Mouse (Mus musculus) ES-E14 (cell line): ENCODE measurements around the gene Canx. TPM values are rescaled to one million over a fixed set of nuclear protein-coding genes. Genes with fewer than 3 reads are reported as not detected.

Experiments used
- DNase-seq: peaks from one replicate; pipeline ENCODE4 v3.0.0-alpha.2; 2013; ENCODE audit warnings: low read depth, low spot score
- H3K27ac ChIP-seq: 2 replicates; pipeline ENCODE4 v1.5.1; 2012; ENCODE audit warnings: low read depth, mild to moderate bottlenecking, low read length, moderate library complexity, mixed read lengths; ENCODE audit not compliant: poor library complexity, insufficient read depth, severe bottlenecking
- H3K36me3 ChIP-seq: 2 replicates; pipeline ENCODE4 v1.6.1; 2012; ENCODE audit warnings: mild to moderate bottlenecking, low read length, moderate library complexity, mixed read lengths; ENCODE audit not compliant: control insufficient read depth, poor library complexity, insufficient read depth, severe bottlenecking
- H3K4me1 ChIP-seq, 2 experiments: fragments of 150-350 bp in 1 of 2; sonication (generic) in 1 of 2; 2 replicates each; pipeline ENCODE4 v1.6.1; 2012; ENCODE audit warnings: low read length in 2 of 2, mild to moderate bottlenecking in 1 of 2, mixed read lengths in 1 of 2; ENCODE audit not compliant: control insufficient read depth in 2 of 2, insufficient read depth in 2 of 2, poor library complexity in 1 of 2
- H3K4me3 ChIP-seq, 2 experiments: fragments of 150-350 bp in 1 of 2; sonication (generic) in 1 of 2; 2 replicates each; pipeline ENCODE4 v1.5.1; 2012; ENCODE audit warnings: low read length in 2 of 2, low read depth in 1 of 2, mild to moderate bottlenecking in 1 of 2, mixed read lengths in 1 of 2; ENCODE audit not compliant: insufficient read depth in 1 of 2, poor library complexity in 1 of 2, severe bottlenecking in 1 of 2
- H3K9ac ChIP-seq: 2 replicates; pipeline ENCODE4 v1.6.1; 2012; ENCODE audit warnings: low read depth, mild to moderate bottlenecking, low read length, mixed read lengths; ENCODE audit not compliant: poor library complexity, insufficient read depth, severe bottlenecking
- H3K9me3 ChIP-seq: fragments of 150-350 bp; sonication (generic); 2 replicates; pipeline ENCODE4 v1.6.1; 2012; ENCODE audit warnings: low read depth, mild to moderate bottlenecking, low read length; ENCODE audit not compliant: control insufficient read depth, insufficient read depth
- CHD2 ChIP-seq: IDR thresholded peaks from 2 replicates; pipeline ENCODE4 v1.6.1; 2014; ENCODE audit warnings: mild to moderate bottlenecking, low read depth, low read length, inconsistent platforms
- HCFC1 ChIP-seq: IDR thresholded peaks from 2 replicates; pipeline ENCODE4 v1.6.1; 2012; ENCODE audit warnings: low read length, inconsistent platforms, borderline replicate concordance; ENCODE audit not compliant: insufficient read depth
- MAFK ChIP-seq: IDR thresholded peaks from 2 replicates; pipeline ENCODE4 v1.6.1; 2014; ENCODE audit warnings: mild to moderate bottlenecking, low read depth, low read length, inconsistent platforms; ENCODE audit not compliant: insufficient read depth
- ZC3H11A ChIP-seq: IDR thresholded peaks from 2 replicates; pipeline ENCODE4 v1.6.1; 2012; ENCODE audit warnings: low read depth, mild to moderate bottlenecking, inconsistent platforms, low read length, borderline replicate concordance
- ZNF384 ChIP-seq: IDR thresholded peaks from 2 replicates; pipeline ENCODE4 v1.6.1; 2012; ENCODE audit warnings: low read depth, low read length, inconsistent platforms
- in situ Hi-C, 2 experiments: fragments of 600-800 bp; cut with MboI; formaldehyde crosslinking; loops; one replicate each; pipeline ENCODE4 v1.15.1; 2025; ENCODE audit warnings: low sequenced_read_pairs in 2 of 2, inconsistent platforms in 1 of 2; ENCODE audit not compliant: unreplicated experiment in 2 of 2
- total RNA-seq: library from RNA; depleted of rRNA; stranded (reverse); fragments of 300-350 nt; gene quantifications from 2 replicates; pipeline ENCODE4 v1.2.3, GENCODE M21; 2012

Gene Canx
- total RNA-seq, 1 experiment = 970 TPM

DNA sequence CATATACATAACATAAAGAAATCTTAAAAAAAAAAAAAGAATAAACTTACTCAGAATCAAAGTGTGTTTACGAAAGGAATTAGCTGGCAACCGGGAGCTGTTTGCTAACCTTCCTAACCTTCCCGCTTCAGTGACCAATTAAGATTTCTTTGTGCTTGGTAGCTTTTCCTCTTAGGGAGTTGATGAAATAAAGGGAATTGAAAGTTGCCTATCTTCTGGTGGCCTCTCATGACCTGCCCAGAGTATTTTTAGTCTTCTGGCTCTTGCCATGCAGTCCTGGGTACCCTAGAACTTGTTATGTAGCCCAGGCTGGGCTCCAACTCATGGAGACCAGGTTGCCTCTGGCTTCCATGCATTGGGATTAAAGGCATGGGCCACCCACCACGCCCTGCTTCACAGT lies 20.0 kb upstream of the Canx start:
- no peaks in the 10 kb centered on the region for H3K9me3 ChIP-seq

DNA sequence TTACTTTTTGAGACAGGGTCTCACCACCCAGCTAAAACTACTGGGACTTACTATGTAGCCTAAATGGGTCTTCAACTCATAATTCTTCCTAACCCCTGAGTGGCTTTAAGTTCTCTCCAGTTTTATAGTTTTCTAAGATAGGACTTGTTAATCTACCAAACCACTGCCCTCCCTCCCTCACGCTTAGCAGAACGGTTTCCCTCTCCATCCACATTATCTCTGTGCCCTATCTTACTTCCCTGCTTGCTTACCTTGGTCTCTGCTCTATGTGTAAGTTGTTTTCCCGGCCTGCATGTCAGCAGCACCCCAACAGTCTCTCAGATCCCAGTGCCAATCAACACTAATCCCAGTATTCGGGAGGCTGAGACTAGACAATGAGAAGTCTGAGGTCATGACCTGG lies 11.4 kb upstream of the Canx start:
- in situ Hi-C loops = no loop called here
- H3K27ac ChIP-seq = no peak overlapping the region
- TF ChIP-seq CHD2 (no peak), HCFC1 (no peak), ZC3H11A (no peak), ZNF384 (no peak), MAFK (no peak)
- H3K9ac ChIP-seq = no peak overlapping the region
- DNase-seq = no peak
- H3K4me3 ChIP-seq = no peak overlapping the region
- H3K9me3 ChIP-seq = no peaks in the 10 kb centered on the region
- H3K36me3 ChIP-seq = no peaks in the 10 kb centered on the region
- no peaks in the 10 kb centered on the region; a peak in 1 of 4 replicates for H3K4me1 ChIP-seq

More for the DNA sequence above, 20.0 kb upstream of the Canx start:
- Histone ChIP-seq H3K36me3 (no peaks in the 10 kb centered on the region), H3K9ac (no peak overlapping the region), H3K4me3 (no peak overlapping the region), H3K27ac (no peak overlapping the region), H3K4me1 (no peaks in the 10 kb centered on the region)
- in situ Hi-C loops = no loop called here
- TF ChIP-seq ZC3H11A (no peak), MAFK (no peak), ZNF384 (no peak), CHD2 (no peak), HCFC1 (no peak)
- no peak for DNase-seq

DNA sequence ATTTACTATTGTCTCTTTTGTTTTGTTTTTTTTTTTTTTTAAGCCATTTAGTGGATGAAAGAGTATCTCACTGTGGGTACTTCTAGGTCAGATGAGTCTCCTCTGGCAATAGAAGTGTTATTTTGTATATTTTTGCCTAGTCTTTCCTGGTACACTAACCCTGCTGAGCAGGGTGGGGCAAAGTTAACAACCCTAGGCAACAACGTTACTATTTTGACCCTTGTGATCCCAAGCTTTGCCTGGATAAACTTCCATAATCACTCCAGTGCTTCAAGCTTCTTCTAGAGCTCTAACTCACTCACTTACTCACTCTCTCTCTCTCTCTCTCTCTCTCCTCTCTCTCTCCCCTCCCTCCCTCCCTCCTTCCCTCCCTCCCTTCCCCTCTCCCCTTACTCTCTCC lies 10.7 kb upstream of the Canx start:
- Histone ChIP-seq H3K9me3 (no peaks in the 10 kb centered on the region), H3K36me3 (no peaks in the 10 kb centered on the region), H3K4me3 (no peak overlapping the region), H3K27ac (no peak overlapping the region), H3K4me1 (no peaks in the 10 kb centered on the region; a peak in 1 of 4 replicates), H3K9ac (no peak overlapping the region)
- no peak for TF ChIP-seq ZC3H11A
- TF ChIP-seq ZNF384 = no peak
- no peak for TF ChIP-seq MAFK
- no peak for TF ChIP-seq CHD2
- no peak for TF ChIP-seq HCFC1
- in situ Hi-C loops = no loop called here
- DNase-seq = no peak

DNA sequence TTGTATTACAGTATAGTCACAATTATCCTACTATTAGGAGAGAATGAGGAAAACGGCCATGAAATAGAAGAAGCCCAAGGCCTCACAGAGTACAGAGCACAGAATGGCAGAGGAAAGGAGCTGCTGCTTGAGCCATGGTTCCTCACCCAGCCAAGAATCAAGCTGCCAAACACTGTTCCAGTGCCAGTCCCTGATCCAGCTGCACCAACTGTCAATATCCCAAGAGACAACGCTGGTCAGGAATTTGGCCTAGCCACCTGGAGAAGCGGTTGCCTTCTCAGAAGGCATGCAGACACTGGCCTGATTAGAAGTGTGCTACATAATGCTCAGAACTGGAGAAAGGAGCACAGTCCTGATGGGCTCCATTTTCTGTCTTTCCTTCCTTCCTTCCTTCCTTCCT lies 7.7 kb upstream of the Canx start:
- Histone ChIP-seq H3K9ac (no peak overlapping the region), H3K9me3 (no peaks in the 10 kb centered on the region), H3K4me1 (no peaks in the 10 kb centered on the region; a peak in 1 of 4 replicates), H3K36me3 (peaks cover 2% of the 10 kb centered on the region; the same call in 1 of the 2 replicates), H3K4me3 (no peak overlapping the region), H3K27ac (no peak overlapping the region)
- no peak for DNase-seq
- no peak for TF ChIP-seq ZC3H11A
- no peak for TF ChIP-seq MAFK
- TF ChIP-seq ZNF384 = no peak
- TF ChIP-seq HCFC1 = no peak
- no peak for TF ChIP-seq CHD2
- in situ Hi-C loops = no loop called here

DNA sequence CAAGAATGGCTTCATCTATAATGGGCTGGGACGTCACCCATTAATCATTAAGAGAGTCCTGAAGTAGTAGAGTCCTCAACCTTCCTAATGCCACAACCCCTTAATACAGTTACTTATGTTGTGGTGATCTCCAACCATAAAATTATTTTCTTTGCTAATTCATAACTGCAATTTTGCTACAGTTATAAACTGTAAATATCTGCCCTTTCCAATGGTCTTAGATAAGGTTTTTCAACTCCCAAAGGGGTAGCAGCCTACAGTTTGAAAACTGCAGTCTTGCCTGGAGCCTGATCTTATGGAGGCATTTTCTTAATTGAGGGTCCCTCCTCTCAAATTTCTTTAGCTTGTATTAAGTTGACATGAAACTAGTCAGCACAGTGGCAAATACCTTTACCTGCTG lies 3.9 kb upstream of the Canx start:
- no peak for DNase-seq
- Histone ChIP-seq H3K9me3 (no peaks in the 10 kb centered on the region), H3K4me1 (no peaks in the 10 kb centered on the region; a peak in 2 of 4 replicates), H3K4me3 (no peak overlapping the region), H3K27ac (no peak overlapping the region), H3K9ac (no peak overlapping the region), H3K36me3 (peaks cover 2% of the 10 kb centered on the region; the same call in 1 of the 2 replicates)
- in situ Hi-C loops = no loop called here
- TF ChIP-seq CHD2 (no peak), HCFC1 (no peak), MAFK (no peak), ZC3H11A (no peak), ZNF384 (no peak)
